In the genomic region with DNA sequence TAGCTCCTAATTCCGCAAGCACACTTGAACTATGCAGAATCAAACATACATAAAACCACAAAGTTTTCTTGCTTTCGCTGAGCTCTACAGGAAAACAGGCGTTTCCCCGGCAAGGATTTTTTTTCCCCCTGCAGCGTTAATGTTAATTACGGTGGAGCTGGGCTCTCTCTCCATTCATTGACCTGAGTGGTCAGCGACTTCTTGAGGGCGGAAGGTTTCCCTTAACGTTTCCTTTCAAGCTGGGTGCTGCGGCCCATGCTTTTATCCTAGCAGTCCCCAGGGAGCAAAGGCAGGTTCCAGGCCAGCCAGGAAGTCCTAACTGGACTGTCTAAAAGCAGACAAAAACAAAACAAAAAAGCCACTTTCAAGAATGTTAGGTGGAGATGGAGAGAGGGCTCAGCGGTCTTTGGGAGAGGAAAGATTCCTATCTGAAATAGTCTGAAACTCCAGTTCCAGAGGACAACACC, we compare ENCODE assay signal across 8 mouse cellular contexts. TPM values are rescaled to one million over a fixed set of nuclear protein-coding genes. Genes with fewer than 3 reads are reported as not detected.
DNase-seq lines count a peak whose midpoint lies in the region; ATAC-seq and TF ChIP-seq lines count a peak whose summit lies in the region.

No protein-coding gene starts in this region.

- peak overlapping the region; percentile 83 for H3K9ac ChIP-seq in midbrain, embryonic 12.5 days (replicated peaks)

- DNase-seq in left cerebral cortex, adult 2 months (ENCODE audit: extremely low spot score in 1 of 2, low spot score in 2 of 2) = no peak
- no peak for DNase-seq in left cerebral cortex, adult 9 months (ENCODE audit: low spot score in 2 of 2)
- DNase-seq in induced T-regulatory cell, adult 2 months (ENCODE audit: low read depth) = peak; percentile 51
- DNase-seq in cerebellum, adult 18-20 months = no peak
- no peak for DNase-seq in urinary bladder, adult 2 months (ENCODE audit: low spot score)

- 4% methylated on average over 11 of the region's 11 CpGs for WGBS in midbrain, embryonic 12.5 days

- no peak for TF ChIP-seq POLR2A in embryonic fibroblast, embryonic 13.5 days (IDR thresholded peaks at IDR 0.05; ENCODE audit: low read depth, low read length)

- H3K27me3 ChIP-seq in midbrain, embryonic 12.5 days = peaks cover 36% of the 10 kb centered on the region

- ATAC-seq in midbrain, embryonic 12.5 days (ENCODE audit: low FRiP score, low read depth) = no peak
- ATAC-seq in granulocyte monocyte progenitor cell, adult 5-6 weeks (replicated peaks; ENCODE audit: poor library complexity, severe bottlenecking) = no peak

- intact Hi-C loops in left cerebral cortex, adult 2 months (cut with DNase I) = no loop called here

- 0 out of 2 replicates have a peak, but pooled peaks cover 3% of the 10 kb centered on the region for H3K4me1 ChIP-seq in embryonic fibroblast, embryonic 13.5 days (ENCODE audit: control insufficient read depth, insufficient read depth, low read length)
- H3K4me1 ChIP-seq in midbrain, embryonic 12.5 days = peaks cover 21% of the 10 kb centered on the region

- H3K9me3 ChIP-seq in midbrain, embryonic 12.5 days = no peaks in the 10 kb centered on the region

- H3K4me2 ChIP-seq in midbrain, embryonic 12.5 days (replicated peaks) = peak overlapping the region; percentile 95

- peak overlapping the region; percentile 74 for H3K4me3 ChIP-seq in left cerebral cortex, adult 2 months
- H3K4me3 ChIP-seq in embryonic fibroblast, embryonic 13.5 days (ENCODE audit: insufficient read depth, low read length) = peak overlapping the region; percentile 71
- peak overlapping the region; percentile 94 for H3K4me3 ChIP-seq in midbrain, embryonic 12.5 days

- no peak for TF ChIP-seq CTCF in left cerebral cortex, adult 2 months (IDR thresholded peaks at IDR 0.05)
- no peak for TF ChIP-seq CTCF in embryonic fibroblast, embryonic 13.5 days (IDR thresholded peaks at IDR 0.05; ENCODE audit: borderline replicate concordance, insufficient read depth, low read length)

- H3K27ac ChIP-seq in left cerebral cortex, adult 2 months = peak overlapping the region; percentile 93
- H3K27ac ChIP-seq in embryonic fibroblast, embryonic 13.5 days (ENCODE audit: insufficient read depth, low read length) = no peak overlapping the region
- no peak overlapping the region for H3K27ac ChIP-seq in midbrain, embryonic 12.5 days (replicated peaks)

- H3K36me3 ChIP-seq in midbrain, embryonic 12.5 days = peaks cover 42% of the 10 kb centered on the region

RNA-seq across cellular contexts. Expression of a gene that starts 3.1 kb away (rescaled TPM):
- 100 to 1,000 TPM; 116 to 117 TPM for total RNA-seq in left cerebral cortex, adult 2 months (2021)
- polyA plus RNA-seq in embryonic fibroblast, embryonic 13.5 days (2011; ENCODE audit: insufficient read length, low read depth, missing spikeins) = 18.6 and 22.8 TPM in 2 replicates
- polyA plus RNA-seq in midbrain, embryonic 12.5 days (2016; fragmentation: Nextera tagmentation; extraction: Ambion mirVana) = 76.7 and 79.0 TPM in 2 replicates
- 52.7 and 63.5 TPM in 2 replicates for polyA plus RNA-seq in urinary bladder, adult 2 months (2012; rRNA removed)
- total RNA-seq in granulocyte monocyte progenitor cell, adult 5-6 weeks (2014; fragmentation: Nextera tagmentation) = 92.9 and 109 TPM in 2 replicates
- total RNA-seq in granulocyte monocyte progenitor cell, adult 5-6 weeks (2017) = 74.0 and 75.4 TPM in 2 replicates

RNA-seq across cellular contexts. Expression of a gene that starts 33.9 kb away (rescaled TPM):
- 100 to 1,000 TPM; 253 to 265 TPM for total RNA-seq in left cerebral cortex, adult 2 months (2021)
- polyA plus RNA-seq in embryonic fibroblast, embryonic 13.5 days (2011; ENCODE audit: insufficient read length, low read depth, missing spikeins) = 163 and 168 TPM in 2 replicates
- 196 and 208 TPM in 2 replicates for polyA plus RNA-seq in midbrain, embryonic 12.5 days (2016; fragmentation: Nextera tagmentation; extraction: Ambion mirVana)
- 144 and 157 TPM in 2 replicates for polyA plus RNA-seq in urinary bladder, adult 2 months (2012; rRNA removed)
- 70.1 and 93.7 TPM in 2 replicates for total RNA-seq in granulocyte monocyte progenitor cell, adult 5-6 weeks (2014; fragmentation: Nextera tagmentation)
- 52.6 and 57.9 TPM in 2 replicates for total RNA-seq in granulocyte monocyte progenitor cell, adult 5-6 weeks (2017)

RNA-seq across cellular contexts. Expression of a gene that starts 40.7 kb away (rescaled TPM):
- 10 to 100 TPM; 39.9 to 41.9 TPM for total RNA-seq in left cerebral cortex, adult 2 months (2021)
- 15.8 and 17.5 TPM in 2 replicates for polyA plus RNA-seq in embryonic fibroblast, embryonic 13.5 days (2011; ENCODE audit: insufficient read length, low read depth, missing spikeins)
- polyA plus RNA-seq in midbrain, embryonic 12.5 days (2016; fragmentation: Nextera tagmentation; extraction: Ambion mirVana) = 48.5 and 52.8 TPM in 2 replicates
- 23.9 and 26.4 TPM in 2 replicates for polyA plus RNA-seq in urinary bladder, adult 2 months (2012; rRNA removed)
- total RNA-seq in granulocyte monocyte progenitor cell, adult 5-6 weeks (2014; fragmentation: Nextera tagmentation) = 21.1 and 24.8 TPM in 2 replicates
- 35.3 and 41.9 TPM in 2 replicates for total RNA-seq in granulocyte monocyte progenitor cell, adult 5-6 weeks (2017)

RNA-seq across cellular contexts. Expression of a gene that starts 44.6 kb away (rescaled TPM):
- total RNA-seq in left cerebral cortex, adult 2 months (2021) = 100 to 1,000 TPM; 319 to 335 TPM
- 2.2 and 3.3 TPM in 2 replicates for polyA plus RNA-seq in embryonic fibroblast, embryonic 13.5 days (2011; ENCODE audit: insufficient read length, low read depth, missing spikeins)
- polyA plus RNA-seq in midbrain, embryonic 12.5 days (2016; fragmentation: Nextera tagmentation; extraction: Ambion mirVana) = 2.3 and 3.6 TPM in 2 replicates
- polyA plus RNA-seq in urinary bladder, adult 2 months (2012; rRNA removed) = 3.6 and 3.9 TPM in 2 replicates
- total RNA-seq in granulocyte monocyte progenitor cell, adult 5-6 weeks (2014; fragmentation: Nextera tagmentation) = not detected in 2 replicates
- not detected in 2 replicates for total RNA-seq in granulocyte monocyte progenitor cell, adult 5-6 weeks (2017)
